ENCODE assay signal across 8 mouse cellular contexts in the genomic region with DNA sequence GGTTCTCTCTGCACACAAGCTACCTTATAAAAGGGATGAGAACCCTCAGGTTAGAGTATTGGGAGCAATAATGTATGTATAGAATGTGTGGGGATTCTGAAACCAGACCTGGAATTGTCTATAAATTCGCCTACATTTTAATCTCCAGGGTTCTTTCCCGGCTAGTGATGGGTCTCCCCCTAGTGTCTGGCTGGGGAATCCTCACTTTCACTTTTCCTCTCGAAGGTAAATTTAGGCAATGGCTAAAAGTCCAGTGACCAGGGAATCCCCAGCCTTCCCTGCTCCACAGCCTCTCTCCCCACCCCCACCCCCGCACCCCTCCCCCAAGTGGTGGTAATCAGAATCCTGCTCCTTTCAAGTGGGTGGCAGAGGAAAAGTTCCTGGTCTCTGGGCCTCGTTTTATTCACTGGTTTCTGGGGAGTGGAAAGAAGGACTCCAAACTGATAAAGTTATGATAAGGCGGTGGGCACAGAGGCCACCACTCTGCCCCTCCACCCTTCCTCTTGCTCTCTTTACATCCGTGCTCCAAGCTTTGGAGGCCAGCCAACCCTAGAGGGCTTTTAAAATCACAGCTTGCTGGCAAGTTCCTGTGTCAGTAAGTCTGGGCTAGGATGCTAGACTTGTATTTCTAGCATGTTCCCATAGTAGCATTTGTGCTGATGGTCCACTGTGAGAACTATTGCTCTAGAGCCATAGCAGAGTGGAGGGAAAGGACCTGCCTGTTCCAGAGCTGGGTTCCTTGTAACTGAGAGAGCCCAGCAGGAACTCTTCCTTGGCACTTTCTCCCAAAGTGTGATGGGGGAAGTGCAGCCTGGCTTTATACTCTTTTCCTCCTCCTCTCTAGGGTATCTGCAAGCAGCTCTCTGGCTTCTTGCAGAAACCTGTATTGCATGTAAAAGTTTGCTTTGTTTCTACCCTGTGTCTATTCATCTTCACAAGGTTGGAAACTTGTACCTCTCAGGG. TPM values are rescaled to one million over a fixed set of nuclear protein-coding genes. Genes with fewer than 3 reads are reported as not detected.
DNase-seq lines count a peak whose midpoint lies in the region; ATAC-seq and TF ChIP-seq lines count a peak whose summit lies in the region.

No protein-coding gene starts in this region.

- no peaks in the 10 kb centered on the region for H3K9me3 ChIP-seq in MEL (replicated peaks; ENCODE audit: insufficient read depth, low read length)
- no peaks in the 10 kb centered on the region for H3K9me3 ChIP-seq in hindbrain, embryonic 11.5 days (ENCODE audit: control insufficient read depth, low read length)

- no peaks in the 10 kb centered on the region; a peak in 1 of 4 replicates for H3K36me3 ChIP-seq in MEL (ENCODE audit: control insufficient read depth in 1 of 2, insufficient read depth in 2 of 2, low read length in 2 of 2)
- H3K36me3 ChIP-seq in hindbrain, embryonic 11.5 days (ENCODE audit: control insufficient read depth, insufficient read depth, low read length): no peaks in the 10 kb centered on the region

- peaks cover 5 to 13% of the 10 kb centered on the region in 2 experiments; a peak in 3 of 4 replicates for H3K27me3 ChIP-seq in MEL (ENCODE audit: control insufficient read depth in 1 of 2, insufficient read depth in 2 of 2, low read length in 2 of 2)
- H3K27me3 ChIP-seq in hindbrain, embryonic 11.5 days (ENCODE audit: control insufficient read depth, insufficient read depth, low read length): peaks cover 23% of the 10 kb centered on the region

- H3K9ac ChIP-seq in MEL (ENCODE audit: control insufficient read depth, low read depth, low read length, poor library complexity, severe bottlenecking): no peak overlapping the region
- no peak overlapping the region for H3K9ac ChIP-seq in hindbrain, embryonic 11.5 days (ENCODE audit: low read depth, low read length)

- TF ChIP-seq EP300 in MEL (IDR thresholded peaks at IDR 0.05; ENCODE audit: low read depth in 1 of 2, low read length in 2 of 2): no peak

- H3K27ac ChIP-seq in MEL (ENCODE audit: control insufficient read depth, low read depth, low read length): no peak overlapping the region
- H3K27ac ChIP-seq in hindbrain, embryonic 11.5 days (ENCODE audit: low read depth, low read length): no peak overlapping the region

- H3K79me2 ChIP-seq in MEL (ENCODE audit: control insufficient read depth, insufficient read depth, low read length, poor library complexity): no peaks in the 10 kb centered on the region

- ATAC-seq in hindbrain, embryonic 11.5 days (ENCODE audit: low FRiP score): peak; percentile 1; the same call in 1 of the 2 replicates
- ATAC-seq in megakaryocyte-erythroid progenitor cell, adult 5-6 weeks (replicated peaks; ENCODE audit: low FRiP score, low TSS enrichment, poor library complexity, severe bottlenecking): peak; percentile 38; the same call in 1 of the 2 replicates

- H3K4me3 ChIP-seq in MEL (ENCODE audit: control insufficient read depth in 1 of 2, insufficient read depth in 1 of 2, low read depth in 2 of 2, low read length in 2 of 2): peak overlapping the region in 1 of 2 experiments; percentile 99; a peak in 3 of 4 replicates
- H3K4me3 ChIP-seq in hindbrain, embryonic 11.5 days (ENCODE audit: low read depth, low read length): no peak overlapping the region

- TF ChIP-seq CTCF in MEL (IDR thresholded peaks at IDR 0.05 in 2 of 3, conservative IDR thresholded peaks at IDR 0.05 in 1 of 3; ENCODE audit: control insufficient read depth in 1 of 3, insufficient read depth in 1 of 3, low read depth in 2 of 3, low read length in 3 of 3, poor library complexity in 1 of 3, severe bottlenecking in 1 of 3): peak; percentile 58 to 82 (median 67)

- no peak for TF ChIP-seq POLR2A in MEL (IDR thresholded peaks at IDR 0.05; ENCODE audit: control insufficient read depth in 1 of 2, insufficient read depth in 1 of 2, low read depth in 1 of 2, low read length in 2 of 2, poor library complexity in 1 of 2)

- intact Hi-C loops in left cerebral cortex, postnatal 10 days (cut with DNase I): loop anchor here (2.0 to 5.0 kb wide), 2 partner anchors 66 to 129 kb away; no protein-coding TSS in a partner anchor

- no peak overlapping the region for H3K4me2 ChIP-seq in hindbrain, embryonic 11.5 days (replicated peaks; ENCODE audit: low read depth, low read length)

- 16% methylated on average over 7 of the region's 7 CpGs for WGBS in hindbrain, embryonic 11.5 days

- DNase-seq in adrenal gland, adult (ENCODE audit: inconsistent age in 2 of 2, low spot score in 1 of 2): peak; percentile 68 to 88
- DNase-seq in adrenal gland, postnatal 4 days (ENCODE audit: low spot score in 2 of 2): no peak
- peak; percentile 64 for DNase-seq in MEL (ENCODE audit: low read depth, low spot score)
- peak; percentile 58 for DNase-seq in embryo, embryonic 9.5 days (ENCODE audit: extremely low spot score)
- peak; percentile 63 for DNase-seq in hindbrain, embryonic 11.5 days (ENCODE audit: low spot score)
- DNase-seq in left cerebral cortex, postnatal 10 days (ENCODE audit: extremely low spot score in 1 of 2, low spot score in 2 of 2): peak; percentile 51
- DNase-seq in yolk sac, embryonic 10.5 days (ENCODE audit: low spot score): peak; percentile 25

- H3K4me1 ChIP-seq in MEL (ENCODE audit: control insufficient read depth in 1 of 2, insufficient read depth in 2 of 2, low read length in 2 of 2): peaks cover 0 to 2% of the 10 kb centered on the region in 2 experiments; a peak in 2 of 4 replicates
- peaks cover 7% of the 10 kb centered on the region for H3K4me1 ChIP-seq in hindbrain, embryonic 11.5 days (replicated peaks; ENCODE audit: control insufficient read depth, insufficient read depth, low read length)

- TF ChIP-seq RAD21 in MEL (IDR thresholded peaks at IDR 0.05; ENCODE audit: low read depth, low read length): peak; percentile 84

TF ChIP-seq in MEL, 35 proteins besides CTCF, POLR2A, EP300 and RAD21 (continues in another document):
- TF ChIP-seq MAX (IDR thresholded peaks at IDR 0.05; ENCODE audit: low read length) (no peak), MEF2A (IDR thresholded peaks at IDR 0.05; ENCODE audit: extremely low read depth, insufficient replicate concordance, low read depth, low read length, poor library complexity, severe bottlenecking) (no peak), MYB (IDR thresholded peaks at IDR 0.05; ENCODE audit: low read depth, low read length) (no peak), MYC (IDR thresholded peaks at IDR 0.05; ENCODE audit: low read depth, low read length) (0 out of 2 replicates have a peak, but pooled peaks have one; percentile 24), SMC3 (IDR thresholded peaks at IDR 0.05; ENCODE audit: low read depth, low read length) (peak; percentile 78), TAL1 (IDR thresholded peaks at IDR 0.05; ENCODE audit: low read length) (no peak), ZMIZ1 (IDR thresholded peaks at IDR 0.05; ENCODE audit: low read depth, low read length) (no peak), BHLHE40 (IDR thresholded peaks at IDR 0.05; ENCODE audit: borderline replicate concordance, low read depth, low read length) (no peak), ZNF384 (IDR thresholded peaks at IDR 0.05; ENCODE audit: low read depth, low read length) (no peak), GATA1 (IDR thresholded peaks at IDR 0.05; ENCODE audit: low read depth, low read length) (no peak), ETS1 (IDR thresholded peaks at IDR 0.05; ENCODE audit: low read depth, low read length) (no peak), UBTF (IDR thresholded peaks at IDR 0.05; ENCODE audit: borderline replicate concordance, insufficient read depth, low read depth, low read length) (no peak), ELF1 (IDR thresholded peaks at IDR 0.05; ENCODE audit: low read depth, low read length) (no peak), E2F4 (IDR thresholded peaks at IDR 0.05; ENCODE audit: borderline replicate concordance, low read depth, low read length) (no peak), NRF1 (IDR thresholded peaks at IDR 0.05; ENCODE audit: insufficient read depth, low read depth, low read length, poor library complexity, severe bottlenecking) (no peak), RCOR1 (IDR thresholded peaks at IDR 0.05; ENCODE audit: low read depth, low read length) (0 out of 2 replicates have a peak, but pooled peaks have one; percentile 3), USF2 (IDR thresholded peaks at IDR 0.05; ENCODE audit: borderline replicate concordance in 1 of 2, insufficient read depth in 1 of 2, low read depth in 1 of 2, low read length in 2 of 2) (no peak), TCF12 (IDR thresholded peaks at IDR 0.05; ENCODE audit: low read depth, low read length) (no peak), GABPA (IDR thresholded peaks at IDR 0.05; ENCODE audit: low read depth, low read length) (no peak), USF1 (IDR thresholded peaks at IDR 0.05; ENCODE audit: low read depth, low read length) (no peak), ZKSCAN1 (IDR thresholded peaks at IDR 0.05; ENCODE audit: low read depth, low read length) (no peak), CHD1 (IDR thresholded peaks at IDR 0.05; ENCODE audit: low read depth, low read length) (no peak), KAT2A (conservative IDR thresholded peaks at IDR 0.05; ENCODE audit: low read depth, low read length) (no peak), ZC3H11A (IDR thresholded peaks at IDR 0.05; ENCODE audit: low read depth, low read length) (peak; percentile 62), TBP (IDR thresholded peaks at IDR 0.05; ENCODE audit: low read depth, low read length) (no peak)

RNA-seq across cellular contexts. Expression of gene Rassf5, which starts 1.7 kb away (rescaled TPM):
- 10 to 100 TPM; 11.1 to 14.1 TPM for total RNA-seq in adrenal gland, postnatal 4 days (2021)
- 14.2 and 14.8 TPM in 2 replicates for total RNA-seq in MEL (2012; rRNA removed)
- polyA plus RNA-seq in MEL (2012; ENCODE audit: insufficient read depth in 1 of 2, insufficient read length in 2 of 2, low read depth in 1 of 2, low replicate concordance in 2 of 2, missing spikeins in 1 of 2): 10 to 100 TPM in 1 of 2 experiments, not detected in 1; 28.8 TPM
- polyA plus RNA-seq in hindbrain, embryonic 11.5 days (2014; fragmentation: Nextera tagmentation; extraction: Ambion mirVana): 1.1 and 1.5 TPM in 2 replicates
- 10 to 100 TPM; 19.9 to 21.8 TPM for total RNA-seq in left cerebral cortex, postnatal 10 days (2021)
- 19.8 and 20.0 TPM in 2 replicates for total RNA-seq in megakaryocyte-erythroid progenitor cell, adult 5-6 weeks (2014; fragmentation: Nextera tagmentation)
- total RNA-seq in megakaryocyte-erythroid progenitor cell, adult 5-6 weeks (2017): 26.0 and 28.0 TPM in 2 replicates

RNA-seq across cellular contexts. Expression of gene Ikbke, which starts 32.7 kb away (rescaled TPM):
- total RNA-seq in adrenal gland, postnatal 4 days (2021): 10 to 100 TPM; 19.5 to 20.0 TPM
- total RNA-seq in MEL (2012; rRNA removed): 3.5 and 4.0 TPM in 2 replicates
- polyA plus RNA-seq in MEL (2012; ENCODE audit: insufficient read depth in 1 of 2, insufficient read length in 2 of 2, low read depth in 1 of 2, low replicate concordance in 2 of 2, missing spikeins in 1 of 2): 1 to 10 TPM in 1 of 2 experiments, not detected in 1; 7.2 TPM
- 0.49 and 0.66 TPM in 2 replicates for polyA plus RNA-seq in hindbrain, embryonic 11.5 days (2014; fragmentation: Nextera tagmentation; extraction: Ambion mirVana)
- 1 to 10 TPM; 1.8 to 2.2 TPM for total RNA-seq in left cerebral cortex, postnatal 10 days (2021)
- 11.1 and 11.2 TPM in 2 replicates for total RNA-seq in megakaryocyte-erythroid progenitor cell, adult 5-6 weeks (2014; fragmentation: Nextera tagmentation)
- total RNA-seq in megakaryocyte-erythroid progenitor cell, adult 5-6 weeks (2017): 1.9 and 4.3 TPM in 2 replicates

Comparison
In these comparisons a context has a peak if more than half of its experiments do, and no peak if none do; other contexts are left out.
1. DNase-seq: peak in adrenal gland, adult (2 of 2), MEL (single experiment), embryo, embryonic 9.5 days (single experiment), hindbrain, embryonic 11.5 days (single experiment), left cerebral cortex, postnatal 10 days (2 of 2) and yolk sac, embryonic 10.5 days (single experiment); none in adrenal gland, postnatal 4 days (0 of 2).